Mouse (Mus musculus) hindbrain, embryonic 10.5 days (tissue): Measurements from ENCODE around the gene Basp1. TPM values are rescaled to one million over a fixed set of nuclear protein-coding genes. Genes with fewer than 3 reads are reported as not detected.
A peak's percentile ranks its signal among the peaks of the same experiment; 100 is the strongest.

Experiments used
- DNase-seq: peaks from one replicate; pipeline ENCODE4 v3.0.0-alpha.2; 2017; ENCODE audit warnings: low spot score
- H3K27ac ChIP-seq: fragments of 300-500 bp; sonication (generic); 2 replicates; pipeline ENCODE4 v1.5.1; 2016; ENCODE audit warnings: mild to moderate bottlenecking, moderate library complexity
- H3K27me3 ChIP-seq: fragments of 300-500 bp; sonication (generic); 2 replicates; pipeline ENCODE4 v1.6.1; 2016; ENCODE audit warnings: mild to moderate bottlenecking; ENCODE audit not compliant: poor library complexity, insufficient read depth, severe bottlenecking
- H3K36me3 ChIP-seq: fragments of 300-500 bp; sonication (generic); 2 replicates; pipeline ENCODE4 v1.6.1; 2016; ENCODE audit warnings: mild to moderate bottlenecking, moderate library complexity
- H3K4me1 ChIP-seq: fragments of 300-500 bp; sonication (generic); replicated peaks from 2 replicates; pipeline ENCODE4 v1.6.1; 2016; ENCODE audit warnings: mild to moderate bottlenecking
- H3K4me3 ChIP-seq: fragments of 300-500 bp; sonication (generic); 2 replicates; pipeline ENCODE4 v1.5.1; 2016; ENCODE audit warnings: mild to moderate bottlenecking, moderate library complexity
- H3K9me3 ChIP-seq: fragments of 300-500 bp; sonication (generic); 2 replicates; pipeline ENCODE4 v1.6.1; 2016; ENCODE audit warnings: mild to moderate bottlenecking, moderate library complexity
- WGBS: fragments of 180-500 bp; shearing (Covaris S2); methylation state at CpG from one replicate; pipeline ENCODE4 v1.1.7; 2016; 5-methylcytosine and 5-hydroxymethylcytosine counted together
- polyA plus RNA-seq: library from polyadenylated mRNA; unstranded; fragments of >200 nt; fragmentation: Nextera tagmentation; extraction: Ambion mirVana; gene quantifications from 2 replicates; pipeline ENCODE4 v1.2.1, GENCODE M21; 2016

Gene Basp1
- polyA plus RNA-seq, 1 experiment from 2014 or later = 77.4 TPM

GRCm38 (mm10) chr15:25414011-25414746, 615 bp upstream of the Basp1 start:
- peak overlapping the region; percentile 99 for H3K27ac ChIP-seq
- DNase-seq = peak; percentile 84
- WGBS = under 1% methylated on average over 35 of the region's 36 CpGs
- peak overlapping the region; percentile 97 for H3K4me3 ChIP-seq
- H3K9me3 ChIP-seq = no peaks in the 10 kb centered on the region
- peaks cover 13% of the 10 kb centered on the region for H3K36me3 ChIP-seq
- peaks cover 61% of the 10 kb centered on the region for H3K4me1 ChIP-seq
- H3K27me3 ChIP-seq = 0 out of 2 replicates have a peak, but pooled peaks cover 3% of the 10 kb centered on the region

DNA sequence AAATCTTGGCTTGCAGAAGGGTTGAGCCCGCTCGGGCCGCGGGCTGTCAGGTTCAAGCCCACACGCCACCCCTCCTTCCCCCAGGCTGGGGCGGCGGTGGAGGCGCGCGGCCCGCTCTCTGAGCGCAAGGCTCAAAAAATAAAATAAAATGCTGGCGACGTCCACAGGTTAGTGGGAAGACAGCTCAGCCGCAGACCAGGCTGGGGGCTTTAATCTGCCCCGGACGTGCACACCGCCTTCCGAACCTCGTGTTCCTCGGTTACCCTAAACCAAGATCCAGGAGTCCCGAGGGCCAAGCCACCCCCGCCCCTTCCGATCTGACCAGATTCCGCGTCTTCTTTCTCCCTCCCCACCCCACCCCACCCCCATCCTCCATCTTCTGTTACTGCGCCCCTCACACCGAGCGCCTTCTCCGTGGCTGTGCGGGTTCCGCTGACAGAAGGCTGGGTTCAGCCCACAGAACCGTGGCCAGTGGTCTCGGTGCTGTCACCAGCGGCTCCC, 753 bp downstream of the Basp1 start:
- peaks cover 25% of the 10 kb centered on the region for H3K36me3 ChIP-seq

GRCm38 (mm10) chr15:25412171-25412641, 1.4 kb downstream of the Basp1 start:
- Histone ChIP-seq H3K9me3 (no peaks in the 10 kb centered on the region), H3K4me3 (peak overlapping the region; percentile 97), H3K36me3 (peaks cover 32% of the 10 kb centered on the region), H3K4me1 (peaks cover 54% of the 10 kb centered on the region), H3K27me3 (no peaks in the 10 kb centered on the region), H3K27ac (peak overlapping the region; percentile 99)
- under 1% methylated on average over 25 of the region's 25 CpGs for WGBS
- peak; percentile 91 for DNase-seq

More for the DNA sequence above, 753 bp downstream of the Basp1 start:
- WGBS = under 1% methylated on average over 35 of the region's 35 CpGs
- H3K27me3 ChIP-seq = no peaks in the 10 kb centered on the region
- peak; percentile 71 for DNase-seq
- H3K9me3 ChIP-seq = no peaks in the 10 kb centered on the region
- H3K27ac ChIP-seq = peak overlapping the region; percentile 99
- peaks cover 59% of the 10 kb centered on the region for H3K4me1 ChIP-seq
- peak overlapping the region; percentile 97 for H3K4me3 ChIP-seq

GRCm38 (mm10) chr15:25411461-25411860, 2.1 kb downstream of the Basp1 start:
- peak overlapping the region; percentile 99 for H3K27ac ChIP-seq
- peak overlapping the region; percentile 97 for H3K4me3 ChIP-seq
- WGBS = 38% methylated on average over 7 of the region's 7 CpGs
- H3K4me1 ChIP-seq = peaks cover 54% of the 10 kb centered on the region
- peaks cover 39% of the 10 kb centered on the region for H3K36me3 ChIP-seq
- H3K9me3 ChIP-seq = no peaks in the 10 kb centered on the region
- no peaks in the 10 kb centered on the region for H3K27me3 ChIP-seq
- peak; percentile 47 for DNase-seq

GRCm38 (mm10) chr15:25405926-25406325, 7.6 kb downstream of the Basp1 start:
- Histone ChIP-seq H3K4me1 (peaks cover 36% of the 10 kb centered on the region), H3K27me3 (no peaks in the 10 kb centered on the region), H3K36me3 (peaks cover 92% of the 10 kb centered on the region), H3K27ac (no peak overlapping the region), H3K4me3 (no peak overlapping the region), H3K9me3 (no peaks in the 10 kb centered on the region)
- DNase-seq = no peak
- WGBS = 84% methylated on average over 5 of the region's 5 CpGs

- H3K4me1 ChIP-seq = peaks cover 28% of the 10 kb centered on the region
- 92% methylated on average over 7 of the region's 7 CpGs for WGBS
- no peaks in the 10 kb centered on the region for H3K27me3 ChIP-seq
- DNase-seq = no peak
- H3K36me3 ChIP-seq = peaks cover 97% of the 10 kb centered on the region
- H3K9me3 ChIP-seq = no peaks in the 10 kb centered on the region
- no peak overlapping the region for H3K27ac ChIP-seq
- H3K4me3 ChIP-seq = no peak overlapping the region
Observed at GRCm38 (mm10) chr15:25403879-25404278, 9.7 kb downstream of the Basp1 start.

GRCm38 (mm10) chr15:25402001-25402400, 11.6 kb downstream of the Basp1 start:
- Histone ChIP-seq H3K27me3 (no peaks in the 10 kb centered on the region), H3K27ac (no peak overlapping the region), H3K4me3 (no peak overlapping the region), H3K9me3 (no peaks in the 10 kb centered on the region), H3K36me3 (peaks cover 91% of the 10 kb centered on the region), H3K4me1 (peaks cover 24% of the 10 kb centered on the region; the same call in 1 of the 2 replicates)
- 88% methylated on average over 3 of the region's 3 CpGs for WGBS
- DNase-seq = no peak

DNA sequence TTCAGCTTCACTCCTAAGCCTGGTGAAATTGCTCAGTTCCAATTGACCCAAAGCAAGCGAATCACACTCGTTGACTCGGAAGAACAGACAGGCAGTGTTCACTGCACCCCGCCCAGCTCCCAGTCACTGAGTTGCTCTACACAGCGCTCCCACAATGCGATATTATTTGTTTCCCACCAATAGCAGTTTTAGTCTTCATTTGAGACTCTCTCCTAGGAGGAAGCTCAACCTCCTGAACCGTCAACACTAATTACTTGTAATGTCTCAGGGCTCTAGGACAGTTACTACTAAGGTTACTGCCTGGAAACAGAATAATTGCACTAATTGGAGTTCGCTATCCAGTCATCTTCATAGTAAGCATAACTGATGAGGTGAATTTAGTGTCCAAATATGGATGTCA, 13.3 kb downstream of the Basp1 start:
- no peak for DNase-seq
- Histone ChIP-seq H3K36me3 (peaks cover 80% of the 10 kb centered on the region), H3K27me3 (no peaks in the 10 kb centered on the region), H3K27ac (no peak overlapping the region), H3K4me1 (0 out of 2 replicates have a peak, but pooled peaks cover 22% of the 10 kb centered on the region), H3K9me3 (no peaks in the 10 kb centered on the region), H3K4me3 (no peak overlapping the region)
- WGBS = 84% methylated on average over 8 of the region's 8 CpGs

DNA sequence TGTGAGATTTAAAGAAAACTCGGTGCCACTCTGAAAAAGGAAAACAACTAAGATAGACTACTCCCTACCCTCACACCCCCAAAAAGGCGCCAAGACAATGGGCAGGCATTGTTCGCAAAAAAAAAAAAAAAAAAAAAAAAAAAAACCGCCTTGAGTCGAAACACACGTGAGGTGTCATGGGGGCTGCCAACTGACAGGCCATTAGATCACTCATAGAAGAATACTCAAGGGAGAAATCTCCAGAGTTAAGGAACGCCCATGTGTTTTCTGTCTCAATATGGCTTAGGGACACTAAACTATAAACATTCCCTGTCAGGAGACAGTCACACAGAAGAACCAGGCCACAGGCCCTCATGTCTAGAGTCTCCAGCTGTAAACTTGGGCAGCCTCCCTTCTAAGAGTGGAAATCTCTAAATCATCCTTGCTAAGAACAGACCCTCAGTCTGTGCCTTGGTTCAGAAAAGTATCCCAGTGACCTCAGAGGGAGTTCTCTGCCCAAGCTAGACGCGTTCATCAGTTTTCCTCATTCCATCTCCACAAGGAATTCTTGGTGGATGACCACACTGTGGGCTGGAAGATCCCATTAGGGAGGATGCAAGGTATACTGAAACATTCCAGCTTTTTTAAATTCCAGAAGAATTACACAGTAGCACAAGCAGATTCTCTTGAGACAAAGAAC, 17.5 kb downstream of the Basp1 start:
- no peak for DNase-seq
- Histone ChIP-seq H3K27me3 (no peaks in the 10 kb centered on the region), H3K4me1 (peaks cover 22% of the 10 kb centered on the region; the same call in 1 of the 2 replicates), H3K27ac (no peak overlapping the region), H3K36me3 (peaks cover 79% of the 10 kb centered on the region), H3K9me3 (no peaks in the 10 kb centered on the region), H3K4me3 (no peak overlapping the region)
- WGBS = 80% methylated on average over 9 of the region's 9 CpGs

DNA sequence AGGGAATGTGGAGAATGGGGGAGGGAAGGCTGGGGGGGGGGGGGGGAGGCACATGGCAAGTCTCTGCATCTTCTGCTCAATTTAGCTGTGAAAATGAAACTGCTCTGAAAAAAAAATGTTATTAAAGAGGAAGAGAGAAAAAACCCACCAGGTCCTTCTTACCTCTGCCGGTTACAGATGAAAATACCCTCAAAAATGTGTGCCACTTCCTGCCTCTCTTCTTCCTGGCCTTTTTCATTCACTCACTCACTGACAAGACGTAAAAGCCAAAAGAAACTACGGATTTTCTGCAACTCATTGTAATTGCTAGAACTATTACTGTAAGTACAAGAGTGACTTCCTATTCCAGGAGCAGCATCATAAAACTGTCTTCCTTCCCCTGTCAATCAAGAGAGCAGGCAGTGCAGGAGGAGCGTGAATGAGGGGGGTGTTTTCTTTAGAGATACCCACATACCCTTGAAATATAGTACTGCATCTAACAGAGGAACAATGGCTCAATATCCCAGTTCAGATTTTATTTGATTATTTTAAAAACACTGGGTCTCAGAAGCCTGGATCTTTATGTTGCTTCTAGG, 21.0 kb downstream of the Basp1 start:
- H3K27ac ChIP-seq = no peak overlapping the region
- no peaks in the 10 kb centered on the region for H3K9me3 ChIP-seq
- no peak overlapping the region for H3K4me3 ChIP-seq
- peaks cover 16% of the 10 kb centered on the region; the same call in 1 of the 2 replicates for H3K4me1 ChIP-seq
- H3K36me3 ChIP-seq = peaks cover 82% of the 10 kb centered on the region
- no peaks in the 10 kb centered on the region for H3K27me3 ChIP-seq
- no peak for DNase-seq
- WGBS = 87% methylated on average over 4 of the region's 4 CpGs

GRCm38 (mm10) chr15:25391210-25391609, 22.4 kb downstream of the Basp1 start:
- no peaks in the 10 kb centered on the region for H3K9me3 ChIP-seq
- no peak overlapping the region for H3K27ac ChIP-seq
- H3K4me3 ChIP-seq = no peak overlapping the region
- H3K27me3 ChIP-seq = no peaks in the 10 kb centered on the region
- WGBS = 94% methylated on average over 5 of the region's 5 CpGs
- H3K4me1 ChIP-seq = peaks cover 11% of the 10 kb centered on the region; the same call in 1 of the 2 replicates
- no peak for DNase-seq
- peaks cover 93% of the 10 kb centered on the region for H3K36me3 ChIP-seq

DNA sequence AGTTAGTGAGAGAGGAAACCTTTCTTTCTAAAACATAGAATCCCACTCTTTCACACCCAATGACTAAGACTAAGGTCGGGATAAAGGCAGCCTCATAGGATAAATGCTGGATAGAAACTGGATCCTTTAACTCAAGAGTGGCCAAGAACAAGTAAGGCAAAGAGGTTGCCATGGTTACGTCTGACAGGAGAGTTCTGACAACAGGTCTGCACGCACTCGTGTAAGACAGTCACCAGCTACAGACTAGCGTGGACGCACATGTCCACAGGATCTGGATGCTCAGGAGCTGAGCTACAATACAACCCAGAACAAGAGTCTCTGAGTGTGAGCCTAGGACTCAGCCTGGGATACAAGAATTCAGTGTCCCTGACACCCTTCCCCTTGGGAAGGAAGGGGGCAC, 26.0 kb downstream of the Basp1 start:
- Histone ChIP-seq H3K9me3 (no peaks in the 10 kb centered on the region), H3K4me3 (no peak overlapping the region), H3K36me3 (peaks cover 97% of the 10 kb centered on the region), H3K4me1 (no peaks in the 10 kb centered on the region), H3K27ac (no peak overlapping the region), H3K27me3 (no peaks in the 10 kb centered on the region)
- WGBS = 85% methylated on average over 6 of the region's 6 CpGs
- DNase-seq = no peak
